Mouse (Mus musculus) limb, embryonic 12.5 days (tissue): ENCODE data around the gene Dnaaf1. TPM values are rescaled to one million over a fixed set of nuclear protein-coding genes. Genes with fewer than 3 reads are reported as not detected.

Source experiments
- ATAC-seq: fragments of 200-750 bp; cut with Nextera tagmentation; 2 replicates; pipeline ENCODE4 v1.8.0; 2017; ENCODE audit warnings: low read depth, moderate TSS enrichment; ENCODE audit not compliant: insufficient number of reproducible peaks, insufficient read depth, low FRiP score, low TSS enrichment
- H3K27ac ChIP-seq: fragments of 300-500 bp; sonication (generic); 2 replicates; pipeline ENCODE4 v1.5.1; 2016; ENCODE audit warnings: mild to moderate bottlenecking, moderate library complexity
- H3K27me3 ChIP-seq: fragments of 300-500 bp; sonication (generic); 2 replicates; pipeline ENCODE4 v1.6.1; 2016; ENCODE audit warnings: mild to moderate bottlenecking, moderate library complexity
- H3K36me3 ChIP-seq: fragments of 300-500 bp; sonication (generic); 2 replicates; pipeline ENCODE4 v1.6.1; 2016; ENCODE audit warnings: mild to moderate bottlenecking, moderate library complexity
- H3K4me1 ChIP-seq: fragments of 300-500 bp; sonication (generic); replicated peaks from 2 replicates; pipeline ENCODE4 v1.6.1; 2016
- H3K4me2 ChIP-seq: fragments of 300-500 bp; sonication (generic); 2 replicates; pipeline ENCODE4 v1.6.1; 2016; ENCODE audit warnings: mild to moderate bottlenecking, moderate library complexity
- H3K4me3 ChIP-seq: fragments of 300-500 bp; sonication (generic); replicated peaks from 2 replicates; pipeline ENCODE4 v1.5.1; 2016; ENCODE audit warnings: mild to moderate bottlenecking
- H3K9ac ChIP-seq: fragments of 300-500 bp; sonication (generic); replicated peaks from 2 replicates; pipeline ENCODE4 v1.6.1; 2016; ENCODE audit warnings: mild to moderate bottlenecking, moderate library complexity
- H3K9me3 ChIP-seq: fragments of 300-500 bp; sonication (generic); 2 replicates; pipeline ENCODE4 v1.6.1; 2016; ENCODE audit warnings: mild to moderate bottlenecking, moderate library complexity
- WGBS: fragments of 180-500 bp; shearing (Covaris S2); methylation state at CpG from one replicate; pipeline ENCODE4 v1.1.7; 2016; 5-methylcytosine and 5-hydroxymethylcytosine counted together
- polyA plus RNA-seq: library from polyadenylated mRNA; unstranded; fragments of >200 nt; fragmentation: Nextera tagmentation; extraction: Ambion mirVana; gene quantifications from 2 replicates; pipeline ENCODE4 v1.2.1, GENCODE M21; 2016

The Dnaaf1 gene
- polyA plus RNA-seq, result not detected in 2 replicates

GRCm38 (mm10) chr8:119574437-119575365 is at the start of gene Dnaaf1, which contains the start of gene Hsdl1:
TSS of gene Dnaaf1 (plus strand) at chr8:119575235.
TSS of gene Hsdl1 (minus strand) at chr8:119575183.
- Histone ChIP-seq H3K27me3 (peaks cover 63% of the 10 kb centered on the region), H3K4me2 (peak within 1 kb of the TSS; percentile 97), H3K27ac (no peak within 1 kb of the TSS), H3K4me1 (peaks cover 11% of the 10 kb centered on the region), H3K9me3 (no peaks in the 10 kb centered on the region), H3K9ac (peak within 1 kb of the TSS; percentile 72), H3K4me3 (peak within 1 kb of the TSS; percentile 76), H3K36me3 (no peaks in the 10 kb centered on the region)
- ATAC-seq, result peak; percentile 81
- WGBS, result under 1% methylated on average over 92 of the region's 97 CpGs

DNA sequence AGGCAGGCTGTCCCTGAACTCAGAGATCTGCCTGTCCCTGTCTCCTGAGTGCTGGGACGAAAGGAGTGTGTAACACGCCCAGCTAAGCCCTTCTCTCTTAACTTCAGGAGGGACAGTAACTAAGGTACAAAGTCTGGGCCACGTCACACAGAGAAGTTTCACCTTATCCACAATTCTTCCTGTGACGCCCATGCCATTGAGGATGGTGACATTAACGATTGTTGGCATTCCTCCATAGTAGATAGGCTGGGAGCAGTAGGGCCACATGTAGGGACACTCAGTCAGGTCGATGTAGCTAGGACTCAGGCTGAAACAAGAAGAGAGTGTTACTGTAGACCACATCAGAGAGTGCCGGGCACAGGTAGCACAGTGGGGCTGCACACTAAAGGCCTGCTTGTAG is 46.3 kb upstream of the Dnaaf1 start:
- Histone ChIP-seq H3K4me1 (no peaks in the 10 kb centered on the region), H3K9ac (no peak overlapping the region), H3K27ac (no peak overlapping the region), H3K4me3 (no peak overlapping the region), H3K27me3 (no peaks in the 10 kb centered on the region), H3K36me3 (peaks cover 98% of the 10 kb centered on the region), H3K9me3 (no peaks in the 10 kb centered on the region), H3K4me2 (no peak overlapping the region)
- 92% methylated on average over 7 of the region's 7 CpGs for WGBS
- ATAC-seq, result no peak

DNA sequence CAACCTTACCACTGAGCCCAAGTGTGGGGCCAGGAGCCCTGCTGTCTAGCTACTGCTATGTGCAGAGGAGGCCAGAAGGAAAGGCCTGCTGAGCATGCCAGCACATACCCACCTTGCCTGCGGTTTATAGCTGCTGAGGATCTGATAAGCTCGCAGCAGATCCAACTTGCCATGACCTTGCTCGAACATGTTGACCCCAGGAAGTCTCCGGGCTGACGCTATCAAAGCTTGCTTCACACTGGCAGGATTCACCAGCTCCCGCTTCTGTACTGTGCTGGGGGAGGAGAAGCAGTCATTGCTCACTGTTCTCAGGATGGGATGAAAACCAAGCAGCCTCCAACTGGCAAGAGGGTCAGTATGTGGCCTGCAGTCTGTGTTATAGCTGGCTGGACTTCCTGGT is 44.1 kb upstream of the Dnaaf1 start:
- no peak overlapping the region for H3K9ac ChIP-seq
- no peaks in the 10 kb centered on the region for H3K27me3 ChIP-seq
- H3K36me3 ChIP-seq, result peaks cover 98% of the 10 kb centered on the region
- no peak overlapping the region for H3K4me3 ChIP-seq
- no peak overlapping the region for H3K4me2 ChIP-seq
- no peaks in the 10 kb centered on the region for H3K9me3 ChIP-seq
- 93% methylated on average over 6 of the region's 6 CpGs for WGBS
- no peak for ATAC-seq
- H3K4me1 ChIP-seq, result no peaks in the 10 kb centered on the region
- H3K27ac ChIP-seq, result no peak overlapping the region

DNA sequence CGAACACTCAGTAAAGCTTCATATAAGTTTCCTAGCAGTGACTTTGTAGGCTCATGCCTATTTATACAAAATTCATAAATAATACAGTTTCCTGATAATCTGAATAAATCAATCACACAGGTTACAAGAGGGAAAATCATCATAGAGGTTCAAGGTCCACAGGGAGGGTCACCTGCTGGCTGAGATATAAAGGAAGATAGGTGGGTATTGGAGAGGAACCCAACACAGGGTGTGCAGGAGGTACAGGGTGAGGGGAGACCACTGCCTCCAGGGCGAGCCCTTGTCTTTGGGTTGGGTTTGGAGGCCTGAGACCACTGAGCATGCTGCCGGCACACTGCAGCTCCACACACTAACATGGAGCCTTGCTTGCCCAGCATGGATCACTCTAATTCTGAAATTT is 43.6 kb upstream of the Dnaaf1 start:
- Histone ChIP-seq H3K9me3 (no peaks in the 10 kb centered on the region), H3K27ac (no peak overlapping the region), H3K9ac (no peak overlapping the region), H3K4me1 (no peaks in the 10 kb centered on the region), H3K4me3 (no peak overlapping the region), H3K4me2 (no peak overlapping the region), H3K36me3 (peaks cover 100% of the 10 kb centered on the region), H3K27me3 (no peaks in the 10 kb centered on the region)
- WGBS, result 90% methylated on average over 3 of the region's 3 CpGs
- no peak for ATAC-seq

DNA sequence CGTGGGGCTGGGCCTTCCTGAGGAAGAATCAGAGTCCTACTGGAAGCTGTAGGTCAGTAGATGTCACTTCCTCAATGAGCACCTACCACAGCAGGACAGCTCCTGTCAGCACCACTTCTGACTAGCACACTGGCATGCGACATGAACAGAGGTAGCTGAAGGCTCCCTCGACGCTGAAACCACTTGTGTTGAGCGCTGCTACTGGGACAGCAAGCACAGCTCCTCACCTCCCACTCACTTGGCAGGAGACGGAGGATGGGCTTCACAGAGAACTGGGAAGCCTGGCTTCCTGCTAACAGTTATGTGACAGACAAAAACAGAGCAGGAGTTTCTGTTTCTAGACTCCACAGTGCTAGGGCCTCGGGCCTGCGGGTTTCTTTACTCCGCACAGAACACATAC is 43.1 kb upstream of the Dnaaf1 start:
- ATAC-seq, result no peak
- H3K27ac ChIP-seq, result no peak overlapping the region
- H3K4me1 ChIP-seq, result no peaks in the 10 kb centered on the region
- no peak overlapping the region for H3K4me3 ChIP-seq
- no peak overlapping the region; the same call in 1 of the 2 replicates for H3K9ac ChIP-seq
- no peak overlapping the region for H3K4me2 ChIP-seq
- no peaks in the 10 kb centered on the region for H3K9me3 ChIP-seq
- peaks cover 100% of the 10 kb centered on the region for H3K36me3 ChIP-seq
- no peaks in the 10 kb centered on the region for H3K27me3 ChIP-seq
- WGBS, result 92% methylated on average over 9 of the region's 9 CpGs

- 83% methylated on average over 3 of the region's 3 CpGs for WGBS
- H3K36me3 ChIP-seq, result peaks cover 90% of the 10 kb centered on the region
- no peaks in the 10 kb centered on the region for H3K27me3 ChIP-seq
- no peak for ATAC-seq
- H3K4me3 ChIP-seq, result no peak overlapping the region
- H3K27ac ChIP-seq, result no peak overlapping the region
- H3K4me2 ChIP-seq, result no peak overlapping the region
- H3K9ac ChIP-seq, result no peak overlapping the region
- H3K9me3 ChIP-seq, result no peaks in the 10 kb centered on the region
- H3K4me1 ChIP-seq, result peaks cover 4% of the 10 kb centered on the region; the same call in 1 of the 2 replicates
Observed at GRCm38 (mm10) chr8:119544606-119545005, 30.4 kb upstream of the Dnaaf1 start.

- no peak overlapping the region for H3K4me3 ChIP-seq
- 60% methylated on average over 6 of the region's 6 CpGs for WGBS
Observed at GRCm38 (mm10) chr8:119545180-119545579, 29.9 kb upstream of the Dnaaf1 start.

GRCm38 (mm10) chr8:119545791-119546190 is 29.2 kb upstream of the Dnaaf1 start:
- WGBS, result 93% methylated on average over 6 of the region's 6 CpGs
- H3K27me3 ChIP-seq, result no peaks in the 10 kb centered on the region
- H3K4me1 ChIP-seq, result peaks cover 4% of the 10 kb centered on the region; the same call in 1 of the 2 replicates
- no peak overlapping the region for H3K4me3 ChIP-seq
- no peak for ATAC-seq
- H3K4me2 ChIP-seq, result no peak overlapping the region
- peaks cover 85% of the 10 kb centered on the region for H3K36me3 ChIP-seq
- H3K9me3 ChIP-seq, result no peaks in the 10 kb centered on the region
- H3K27ac ChIP-seq, result no peak overlapping the region
- no peak overlapping the region for H3K9ac ChIP-seq

More at GRCm38 (mm10) chr8:119545180-119545579, 29.9 kb upstream of the Dnaaf1 start:
- Histone ChIP-seq H3K27ac (peak overlapping the region; percentile 53; the same call in 1 of the 2 replicates), H3K9me3 (no peaks in the 10 kb centered on the region), H3K9ac (no peak overlapping the region), H3K36me3 (peaks cover 90% of the 10 kb centered on the region), H3K4me2 (no peak overlapping the region), H3K4me1 (peaks cover 4% of the 10 kb centered on the region; the same call in 1 of the 2 replicates), H3K27me3 (no peaks in the 10 kb centered on the region)
- no peak for ATAC-seq

GRCm38 (mm10) chr8:119547019-119547691 is 27.9 kb upstream of the Dnaaf1 start:
- no peaks in the 10 kb centered on the region for H3K9me3 ChIP-seq
- no peak for ATAC-seq
- H3K4me3 ChIP-seq, result no peak overlapping the region
- H3K27me3 ChIP-seq, result no peaks in the 10 kb centered on the region
- peaks cover 4% of the 10 kb centered on the region; the same call in 1 of the 2 replicates for H3K4me1 ChIP-seq
- no peak overlapping the region for H3K4me2 ChIP-seq
- H3K9ac ChIP-seq, result no peak overlapping the region
- H3K27ac ChIP-seq, result no peak overlapping the region
- peaks cover 72% of the 10 kb centered on the region for H3K36me3 ChIP-seq
- WGBS, result 90% methylated on average over 18 of the region's 18 CpGs

DNA sequence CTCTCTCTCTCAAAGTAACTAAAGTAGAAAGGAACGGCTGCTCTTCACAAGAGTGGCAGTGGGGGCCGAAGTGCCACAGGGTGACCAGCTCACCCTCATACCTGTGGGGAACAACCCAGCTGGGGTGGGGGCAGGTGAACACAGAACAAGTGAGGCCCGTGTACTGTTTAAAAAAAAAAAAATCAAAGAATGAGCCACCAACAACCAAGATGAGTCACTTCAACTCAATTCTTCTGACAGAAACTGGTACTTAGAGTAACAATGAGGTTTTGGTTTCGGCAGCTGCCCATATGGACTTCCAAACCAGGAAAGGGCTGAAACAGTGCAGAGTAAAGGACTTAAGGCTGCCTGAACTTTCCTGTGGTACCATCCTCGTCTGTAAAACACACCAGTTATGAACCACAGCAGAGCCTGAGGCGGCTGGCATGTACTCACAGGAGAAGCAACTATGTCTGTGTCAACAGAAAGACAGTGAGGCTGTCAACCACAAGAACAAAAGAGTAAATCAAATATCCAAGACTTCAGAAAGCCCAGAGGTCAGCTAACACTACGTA is 26.4 kb upstream of the Dnaaf1 start:
- WGBS, result 82% methylated on average over 7 of the region's 7 CpGs
- no peak overlapping the region for H3K27ac ChIP-seq
- H3K36me3 ChIP-seq, result peaks cover 57% of the 10 kb centered on the region
- no peaks in the 10 kb centered on the region for H3K27me3 ChIP-seq
- H3K9ac ChIP-seq, result no peak overlapping the region
- H3K4me2 ChIP-seq, result no peak overlapping the region
- peaks cover 4% of the 10 kb centered on the region; the same call in 1 of the 2 replicates for H3K4me1 ChIP-seq
- no peaks in the 10 kb centered on the region for H3K9me3 ChIP-seq
- no peak overlapping the region for H3K4me3 ChIP-seq
- no peak for ATAC-seq

- H3K27me3 ChIP-seq, result no peaks in the 10 kb centered on the region
- no peak overlapping the region for H3K27ac ChIP-seq
- H3K36me3 ChIP-seq, result peaks cover 27% of the 10 kb centered on the region
- no peak overlapping the region for H3K4me3 ChIP-seq
- H3K4me2 ChIP-seq, result no peak overlapping the region
- 77% methylated on average over 2 of the region's 2 CpGs for WGBS
- H3K4me1 ChIP-seq, result peaks cover 19% of the 10 kb centered on the region
- no peaks in the 10 kb centered on the region for H3K9me3 ChIP-seq
- no peak overlapping the region for H3K9ac ChIP-seq
- ATAC-seq, result no peak
Observed at GRCm38 (mm10) chr8:119552967-119553366, 22.1 kb upstream of the Dnaaf1 start.
